Mouse (Mus musculus) heart, embryonic 15.5 days (tissue): ENCODE data around the gene Adprhl1. TPM values are rescaled to one million over a fixed set of nuclear protein-coding genes. Genes with fewer than 3 reads are reported as not detected.

Source experiments
- ATAC-seq: fragments of 200-750 bp; cut with Nextera tagmentation; replicated peaks from 2 replicates; pipeline ENCODE4 v1.8.0; 2017; ENCODE audit warnings: low read depth, moderate TSS enrichment; ENCODE audit not compliant: insufficient number of reproducible peaks, insufficient read depth, low FRiP score
- H3K27ac ChIP-seq: fragments of 300-500 bp; sonication (generic); 2 replicates; pipeline ENCODE4 v1.5.1; 2015; ENCODE audit warnings: mild to moderate bottlenecking, inconsistent platforms
- H3K27me3 ChIP-seq: fragments of 300-500 bp; sonication (generic); 2 replicates; pipeline ENCODE4 v1.6.1; 2015; ENCODE audit warnings: inconsistent platforms
- H3K36me3 ChIP-seq: fragments of 300-500 bp; sonication (generic); 2 replicates; pipeline ENCODE4 v1.6.1; 2015; ENCODE audit warnings: mild to moderate bottlenecking, inconsistent platforms
- H3K4me1 ChIP-seq: fragments of 300-500 bp; sonication (generic); replicated peaks from 2 replicates; pipeline ENCODE4 v1.6.1; 2015; ENCODE audit warnings: inconsistent platforms
- H3K4me2 ChIP-seq: fragments of 300-500 bp; sonication (generic); 2 replicates; pipeline ENCODE4 v1.6.1; 2015; ENCODE audit warnings: inconsistent platforms, mild to moderate bottlenecking, moderate library complexity
- H3K4me3 ChIP-seq: fragments of 300-500 bp; sonication (generic); 2 replicates; pipeline ENCODE4 v1.5.1; 2015; ENCODE audit warnings: mild to moderate bottlenecking, inconsistent platforms
- H3K9ac ChIP-seq: fragments of 300-500 bp; sonication (generic); 2 replicates; pipeline ENCODE4 v1.6.1; 2015; ENCODE audit warnings: mild to moderate bottlenecking, inconsistent platforms
- H3K9me3 ChIP-seq: fragments of 300-500 bp; sonication (generic); replicated peaks from 2 replicates; pipeline ENCODE4 v1.6.1; 2016; ENCODE audit warnings: inconsistent platforms
- WGBS: fragments of 180-500 bp; shearing (Covaris S2); methylation state at CpG from one replicate; pipeline ENCODE4 v1.1.7; 2015; ENCODE audit warnings: mixed read lengths; 5-methylcytosine and 5-hydroxymethylcytosine counted together
- polyA plus RNA-seq: library from polyadenylated mRNA; unstranded; fragments of >200 nt; fragmentation: Nextera tagmentation; extraction: Ambion mirVana; gene quantifications from 2 replicates; pipeline ENCODE4 v1.2.1, GENCODE M21; 2015

The Adprhl1 gene
- polyA plus RNA-seq = 188 and 216 TPM in 2 replicates

GRCm38 (mm10) chr8:13254019-13254418 lies at the start of gene Adprhl1:
Adprhl1 (minus strand) TSS chr8:13254162.
- Histone ChIP-seq H3K9ac (peak within 1 kb of the TSS; percentile 60), H3K9me3 (no peaks in the 10 kb centered on the region), H3K4me3 (peak within 1 kb of the TSS; percentile 55), H3K27me3 (no peaks in the 10 kb centered on the region), H3K27ac (peak within 1 kb of the TSS; percentile 95), H3K36me3 (peaks cover 29% of the 10 kb centered on the region), H3K4me2 (peak within 1 kb of the TSS; percentile 58), H3K4me1 (peaks cover 26% of the 10 kb centered on the region)
- 17% methylated on average over 8 of the region's 8 CpGs for WGBS
- ATAC-seq = peak; percentile 86

- H3K27me3 ChIP-seq = no peaks in the 10 kb centered on the region
- H3K27ac ChIP-seq = no peak overlapping the region
- H3K4me1 ChIP-seq = no peaks in the 10 kb centered on the region
- no peak overlapping the region for H3K4me2 ChIP-seq
- 96% methylated on average over 7 of the region's 7 CpGs for WGBS
- no peak for ATAC-seq
- peaks cover 50% of the 10 kb centered on the region for H3K36me3 ChIP-seq
- H3K9me3 ChIP-seq = no peaks in the 10 kb centered on the region
- H3K9ac ChIP-seq = no peak overlapping the region
- H3K4me3 ChIP-seq = no peak overlapping the region
These were observed 47.1 kb upstream of the Adprhl1 start for GRCm38 (mm10) chr8:13301036-13301435.

- Histone ChIP-seq H3K4me1 (no peaks in the 10 kb centered on the region), H3K9ac (no peak overlapping the region), H3K27me3 (no peaks in the 10 kb centered on the region), H3K27ac (no peak overlapping the region), H3K4me2 (no peak overlapping the region), H3K36me3 (peaks cover 65% of the 10 kb centered on the region), H3K9me3 (no peaks in the 10 kb centered on the region), H3K4me3 (no peak overlapping the region)
- WGBS = 95% methylated on average over 8 of the region's 8 CpGs
- ATAC-seq = no peak
These were observed 45.6 kb upstream of the Adprhl1 start for GRCm38 (mm10) chr8:13299571-13299970.

- no peaks in the 10 kb centered on the region for H3K27me3 ChIP-seq
These were observed 39.9 kb upstream of the Adprhl1 start for GRCm38 (mm10) chr8:13293677-13294470.

GRCm38 (mm10) chr8:13292364-13292763 lies 38.4 kb upstream of the Adprhl1 start:
- Histone ChIP-seq H3K4me2 (no peak overlapping the region), H3K36me3 (peaks cover 44% of the 10 kb centered on the region), H3K27me3 (no peaks in the 10 kb centered on the region), H3K27ac (no peak overlapping the region), H3K9ac (no peak overlapping the region), H3K4me3 (no peak overlapping the region), H3K9me3 (no peaks in the 10 kb centered on the region), H3K4me1 (peaks cover 10% of the 10 kb centered on the region)
- WGBS = 25% methylated on average over 9 of the region's 9 CpGs
- ATAC-seq = no peak

More at GRCm38 (mm10) chr8:13293677-13294470, 39.9 kb upstream of the Adprhl1 start:
- H3K9me3 ChIP-seq = no peaks in the 10 kb centered on the region
- WGBS = 89% methylated on average over 9 of the region's 9 CpGs
- no peak overlapping the region for H3K27ac ChIP-seq
- no peak overlapping the region for H3K4me2 ChIP-seq
- H3K4me1 ChIP-seq = peaks cover 5% of the 10 kb centered on the region
- no peak overlapping the region for H3K4me3 ChIP-seq
- no peak overlapping the region for H3K9ac ChIP-seq
- H3K36me3 ChIP-seq = peaks cover 47% of the 10 kb centered on the region
- no peak for ATAC-seq

- H3K27ac ChIP-seq = peak overlapping the region; percentile 100
These were observed 34.7 kb upstream of the Adprhl1 start for GRCm38 (mm10) chr8:13288646-13289045.

GRCm38 (mm10) chr8:13287692-13288623 lies 34.0 kb upstream of the Adprhl1 start, which contains the start of the genes Dcun1d2 and Tmco3:
Dcun1d2 (minus strand) TSS chr8:13288131.
Tmco3 (plus strand) TSS chr8:13288190.
- ATAC-seq = peak; percentile 91
- Histone ChIP-seq H3K9me3 (no peaks in the 10 kb centered on the region), H3K27me3 (no peaks in the 10 kb centered on the region), H3K36me3 (peaks cover 8% of the 10 kb centered on the region), H3K4me3 (peak within 1 kb of the TSS; percentile 76), H3K9ac (peak within 1 kb of the TSS; percentile 75), H3K4me2 (peak within 1 kb of the TSS; percentile 94), H3K4me1 (peaks cover 16% of the 10 kb centered on the region), H3K27ac (peak within 1 kb of the TSS; percentile 100)
- under 1% methylated on average over 79 of the region's 79 CpGs for WGBS

More at GRCm38 (mm10) chr8:13288646-13289045, 34.7 kb upstream of the Adprhl1 start:
- Histone ChIP-seq H3K4me1 (peaks cover 16% of the 10 kb centered on the region), H3K27me3 (no peaks in the 10 kb centered on the region), H3K4me3 (peak overlapping the region; percentile 76), H3K9me3 (no peaks in the 10 kb centered on the region), H3K9ac (peak overlapping the region; percentile 75), H3K36me3 (peaks cover 12% of the 10 kb centered on the region), H3K4me2 (peak overlapping the region; percentile 94)
- WGBS = 3% methylated on average over 6 of the region's 6 CpGs
- no peak for ATAC-seq

- Histone ChIP-seq H3K4me2 (peak overlapping the region; percentile 94), H3K27me3 (no peaks in the 10 kb centered on the region), H3K27ac (peak overlapping the region; percentile 100), H3K36me3 (0 out of 2 replicates have a peak, but pooled peaks cover 3% of the 10 kb centered on the region), H3K9ac (peak overlapping the region; percentile 75), H3K9me3 (no peaks in the 10 kb centered on the region), H3K4me3 (peak overlapping the region; percentile 76), H3K4me1 (peaks cover 22% of the 10 kb centered on the region)
- peak; percentile 81 for ATAC-seq
- whole genome bisulfite sequencing = under 1% methylated on average over 33 of the region's 34 CpGs
These were observed 33.3 kb upstream of the Adprhl1 start for GRCm38 (mm10) chr8:13287304-13287691.

GRCm38 (mm10) chr8:13283200-13283599 lies 29.2 kb upstream of the Adprhl1 start:
- H3K9ac ChIP-seq = no peak overlapping the region
- no peak overlapping the region for H3K4me3 ChIP-seq
- WGBS = 58% methylated on average over 1 of the region's 1 CpGs
- no peak overlapping the region for H3K27ac ChIP-seq
- ATAC-seq = no peak
- H3K27me3 ChIP-seq = no peaks in the 10 kb centered on the region
- H3K9me3 ChIP-seq = no peaks in the 10 kb centered on the region
- H3K36me3 ChIP-seq = peaks cover 3% of the 10 kb centered on the region; the same call in 1 of the 2 replicates
- peaks cover 12% of the 10 kb centered on the region for H3K4me1 ChIP-seq
- no peak overlapping the region; the same call in 1 of the 2 replicates for H3K4me2 ChIP-seq

- WGBS = 78% methylated on average over 5 of the region's 5 CpGs
- no peaks in the 10 kb centered on the region for H3K27me3 ChIP-seq
- no peaks in the 10 kb centered on the region for H3K9me3 ChIP-seq
These were observed 23.0 kb upstream of the Adprhl1 start for GRCm38 (mm10) chr8:13276941-13277447.

GRCm38 (mm10) chr8:13272834-13273233 lies 18.9 kb upstream of the Adprhl1 start:
- H3K9ac ChIP-seq = no peak overlapping the region
- 87% methylated on average over 5 of the region's 5 CpGs for WGBS
- H3K4me1 ChIP-seq = no peaks in the 10 kb centered on the region
- H3K27ac ChIP-seq = no peak overlapping the region
- no peaks in the 10 kb centered on the region for H3K27me3 ChIP-seq
- no peaks in the 10 kb centered on the region for H3K9me3 ChIP-seq
- no peak for ATAC-seq
- no peak overlapping the region for H3K4me2 ChIP-seq
- H3K4me3 ChIP-seq = no peak overlapping the region
- peaks cover 31% of the 10 kb centered on the region for H3K36me3 ChIP-seq

More at GRCm38 (mm10) chr8:13276941-13277447, 23.0 kb upstream of the Adprhl1 start:
- Histone ChIP-seq H3K4me3 (no peak overlapping the region), H3K4me1 (no peaks in the 10 kb centered on the region), H3K4me2 (no peak overlapping the region), H3K9ac (no peak overlapping the region), H3K36me3 (peaks cover 12% of the 10 kb centered on the region; the same call in 1 of the 2 replicates), H3K27ac (no peak overlapping the region)
- no peak for ATAC-seq
